Mouse (Mus musculus): ENCODE measurements at regions not wholly inside any gene's neighbourhood (a gene's known extent, or its start where the extent isn't known, plus 50 kb on each side); places are given as distances from the start of the nearest gene placed in this dataset.
"Not testable (repeated sequence)": the region's sequence is repeated elsewhere in the genome, so short reads cannot be mapped to it uniquely, and the experiment has no call there.

DNA sequence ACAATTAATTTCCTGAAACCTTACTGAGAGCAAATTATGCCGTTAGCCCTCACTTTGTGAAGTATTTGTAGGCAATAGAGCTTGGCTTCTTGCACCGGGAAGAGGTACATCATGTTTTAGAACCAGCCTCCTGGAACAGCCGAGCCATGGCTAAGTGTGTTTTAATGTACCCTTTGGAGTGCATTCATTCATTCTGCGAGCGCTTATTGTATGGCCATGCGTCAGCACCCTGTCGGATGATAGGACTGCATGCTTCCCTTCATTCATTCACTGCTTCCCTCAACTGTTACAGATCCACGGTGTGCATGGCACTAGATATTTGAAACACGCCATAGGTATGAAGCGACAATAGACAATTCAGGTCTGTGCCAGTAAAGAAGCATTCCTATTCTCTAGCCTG, 409.4 kb upstream of the Ercc4 start:
- DNase-seq: no peak

DNA sequence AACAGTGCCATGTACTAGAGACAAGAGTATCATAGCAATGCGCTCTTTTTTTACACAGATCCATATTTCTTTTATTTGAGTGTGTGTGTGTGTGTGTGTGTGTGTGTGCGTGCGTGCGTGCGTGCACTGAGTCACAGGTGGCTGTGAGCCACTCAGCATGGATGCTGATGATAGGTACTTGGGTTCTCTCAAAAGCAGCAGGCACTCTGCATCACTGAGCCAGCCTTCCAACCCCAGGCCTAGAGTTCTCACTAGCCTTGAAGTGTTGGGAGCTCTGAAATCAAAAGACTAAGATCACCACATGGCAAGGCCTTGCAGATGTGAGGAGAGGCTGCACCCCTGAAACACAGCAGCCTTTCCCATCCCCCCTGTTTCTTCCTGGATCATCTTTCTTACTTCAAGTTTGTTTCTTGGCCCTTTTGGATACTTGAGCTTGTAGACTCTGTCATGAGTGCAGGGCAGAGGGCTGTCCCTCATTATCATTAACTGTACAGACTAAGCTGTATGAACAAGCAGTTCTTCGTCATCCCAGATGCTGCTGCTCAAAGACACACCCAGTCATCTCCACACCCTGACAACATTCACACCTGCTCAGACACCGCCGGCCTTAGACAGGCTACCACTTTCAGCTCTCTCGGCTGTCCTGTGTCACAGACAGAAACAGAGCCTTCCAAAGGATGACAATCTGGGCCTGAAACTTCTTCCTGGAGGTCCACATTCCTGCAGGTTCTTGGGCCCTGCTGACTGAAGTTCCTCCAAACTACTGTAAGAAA, 405.5 kb upstream of the Ercc4 start:
- peak; percentile 64 for DNase-seq

GRCm38 (mm10) chr16:12706907-12707306, 402.6 kb upstream of the Ercc4 start:
- DNase-seq: no peak

DNA sequence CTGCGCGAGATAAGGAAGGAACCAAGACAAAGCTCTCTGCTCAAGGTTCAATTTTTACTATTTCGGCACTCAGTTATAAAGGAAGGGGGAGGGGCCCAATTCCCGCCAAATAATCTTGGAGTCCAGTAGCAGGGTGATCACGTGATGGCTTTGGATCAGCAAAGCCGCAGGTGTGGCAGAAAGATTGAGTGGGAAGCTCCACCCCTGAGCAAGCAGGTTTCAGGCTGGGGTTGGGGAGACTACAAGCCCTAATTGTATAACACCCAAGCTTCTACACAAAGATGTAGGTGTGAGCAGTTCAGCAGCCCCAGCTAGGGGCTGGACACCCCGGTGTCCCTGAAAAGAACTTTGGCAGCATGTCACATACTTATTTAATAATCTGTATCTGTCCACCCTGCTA, 388.1 kb upstream of the Ercc4 start:
- DNase-seq: not testable (repeated sequence)

- DNase-seq: no peak
Observed at GRCm38 (mm10) chr16:12726043-12726442, 383.4 kb upstream of the Ercc4 start.

- not testable (repeated sequence) for DNase-seq
Observed at GRCm38 (mm10) chr16:12730167-12730730, 379.2 kb upstream of the Ercc4 start.

DNA sequence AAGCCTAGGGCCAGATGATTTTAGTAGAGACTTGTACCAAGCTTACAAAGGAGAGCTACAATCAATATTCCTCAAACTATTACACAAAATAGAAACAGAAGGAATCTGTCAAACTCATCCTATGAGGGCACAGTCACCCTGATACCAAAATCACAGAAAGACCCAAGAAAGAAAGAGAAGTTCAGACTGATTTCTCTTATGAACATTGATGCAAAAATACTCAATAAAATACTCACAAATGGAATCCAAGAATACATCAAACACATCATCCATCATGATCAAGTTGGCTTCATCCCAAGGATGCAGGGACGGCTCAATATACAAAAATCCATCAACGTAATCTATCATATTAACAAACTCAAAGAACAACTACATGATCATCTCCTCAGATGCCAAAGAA, 377.9 kb upstream of the Ercc4 start:
- no peak for DNase-seq

GRCm38 (mm10) chr16:12742472-12742871, 367.0 kb upstream of the Ercc4 start:
- no peak for DNase-seq

DNA sequence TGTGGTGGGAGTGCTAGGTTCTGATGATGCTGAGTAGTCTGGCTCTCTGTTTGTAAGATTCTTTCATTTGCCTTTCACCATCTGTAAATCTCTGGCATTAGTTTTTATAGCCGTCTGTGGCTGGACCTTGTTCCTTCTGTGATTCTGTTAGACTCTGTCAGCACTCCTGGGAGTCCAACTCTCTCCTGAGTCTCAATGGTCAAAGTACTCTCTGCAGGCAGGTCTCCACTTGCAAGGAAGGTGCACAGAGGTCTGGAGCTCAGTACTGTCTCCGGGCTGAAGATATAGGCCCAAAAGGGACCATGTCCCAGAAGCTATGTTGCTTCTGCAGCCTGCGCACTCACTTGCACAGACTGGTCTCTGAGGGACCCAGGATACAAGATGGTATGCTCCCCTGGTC, 356.3 kb upstream of the Ercc4 start:
- DNase-seq: no peak

GRCm38 (mm10) chr16:12754361-12754760, 355.1 kb upstream of the Ercc4 start:
- DNase-seq: no peak

- DNase-seq: peak; percentile 9
Observed at GRCm38 (mm10) chr16:12758594-12758993, 350.9 kb upstream of the Ercc4 start.

GRCm38 (mm10) chr16:12764166-12764565, 345.3 kb upstream of the Ercc4 start:
- DNase-seq: no peak

GRCm38 (mm10) chr16:12764608-12765007, 344.9 kb upstream of the Ercc4 start:
- no peak for DNase-seq

- no peak for DNase-seq
Observed at GRCm38 (mm10) chr16:12766846-12767245, 342.6 kb upstream of the Ercc4 start.

GRCm38 (mm10) chr16:12768161-12768895, 341.2 kb upstream of the Ercc4 start:
- DNase-seq: no peak

GRCm38 (mm10) chr16:12770482-12770881, 339.0 kb upstream of the Ercc4 start:
- no peak for DNase-seq

DNA sequence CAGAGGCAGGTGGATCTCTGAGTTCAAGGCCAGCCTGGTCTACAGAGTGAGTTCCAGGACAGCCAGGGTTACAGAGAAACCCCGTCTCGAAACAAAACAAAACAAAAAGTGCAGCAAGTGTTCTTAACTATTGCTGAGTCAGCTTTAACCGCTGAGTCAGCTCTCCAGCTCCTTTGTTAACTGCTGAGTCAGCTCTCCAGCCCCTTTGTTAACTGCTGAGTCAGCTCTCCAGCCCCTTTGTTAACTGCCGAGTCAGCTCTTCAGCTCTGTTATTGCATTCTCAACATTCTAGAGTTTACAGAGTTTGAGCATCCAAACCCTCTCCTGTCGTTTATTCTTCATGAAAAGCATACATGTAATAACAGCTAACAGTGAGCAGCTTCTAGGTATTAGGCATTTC, 336.9 kb upstream of the Ercc4 start:
- peak; percentile 5 for DNase-seq

GRCm38 (mm10) chr16:12775876-12776275, 333.6 kb upstream of the Ercc4 start:
- DNase-seq: no peak

- DNase-seq: no peak
Observed at GRCm38 (mm10) chr16:12779079-12779478, 330.4 kb upstream of the Ercc4 start.

- DNase-seq: no peak
Observed at GRCm38 (mm10) chr16:12780635-12781034, 328.8 kb upstream of the Ercc4 start.

GRCm38 (mm10) chr16:12785828-12786227, 323.7 kb upstream of the Ercc4 start:
- no peak for DNase-seq

DNA sequence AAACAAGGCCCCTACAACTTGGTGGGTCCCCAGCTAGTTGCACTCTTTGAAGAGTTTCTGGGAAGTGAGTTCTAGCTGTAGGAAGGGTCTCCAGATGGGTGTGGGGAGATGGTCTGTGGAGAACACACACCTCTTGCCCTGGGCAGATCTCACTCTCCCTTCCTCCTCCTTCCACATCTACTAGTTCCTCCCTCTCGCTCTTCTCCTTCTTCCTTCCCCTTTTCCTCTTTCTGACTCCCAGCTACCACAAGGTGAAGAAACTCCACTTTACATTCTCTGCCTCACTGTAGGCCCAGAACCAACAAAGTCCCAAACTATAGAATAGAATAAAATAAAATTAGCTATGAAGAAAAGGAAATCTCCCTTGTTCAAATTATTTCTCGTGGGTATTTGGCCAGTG, 311.0 kb upstream of the Ercc4 start:
- no peak for DNase-seq

- DNase-seq: no peak
Observed at GRCm38 (mm10) chr16:12800181-12800580, 309.3 kb upstream of the Ercc4 start.

GRCm38 (mm10) chr16:12802651-12803050, 306.8 kb upstream of the Ercc4 start:
- DNase-seq: no peak

All from liver (tissue).